Mouse (Mus musculus) heart, embryonic 14.5 days (tissue): ENCODE measurements around the gene Fam155a. TPM values are rescaled to one million over a fixed set of nuclear protein-coding genes. Genes with fewer than 3 reads are reported as not detected.

ENCODE experiments used
- ATAC-seq: fragments of 200-750 bp; cut with Nextera tagmentation; 2 replicates; pipeline ENCODE4 v1.8.0; 2017; ENCODE audit warnings: low read depth, moderate TSS enrichment; ENCODE audit not compliant: insufficient number of reproducible peaks, insufficient read depth, low FRiP score
- H3K27ac ChIP-seq, 2 experiments: fragments of 200-500 bp in 1 of 2; fragments of 300-500 bp in 1 of 2; sonication (generic) in 1 of 2; replicated peaks in 1 of 2; 2 replicates each; pipeline ENCODE4 v1.5.1; 2012 to 2014; ENCODE audit warnings: low read depth in 2 of 2, low read length in 2 of 2, control low read depth in 1 of 2, mild to moderate bottlenecking in 1 of 2, mixed read lengths in 1 of 2; ENCODE audit not compliant: control insufficient read depth in 1 of 2, insufficient read depth in 1 of 2
- H3K27me3 ChIP-seq: fragments of 300-500 bp; sonication (generic); 2 replicates; pipeline ENCODE4 v1.6.1; 2014; ENCODE audit warnings: mild to moderate bottlenecking, low read length, control low read depth; ENCODE audit not compliant: control insufficient read depth, insufficient read depth
- H3K36me3 ChIP-seq: fragments of 300-500 bp; sonication (generic); 2 replicates; pipeline ENCODE4 v1.6.1; 2014; ENCODE audit warnings: mild to moderate bottlenecking, control low read depth, low read length, mixed read lengths; ENCODE audit not compliant: control insufficient read depth, insufficient read depth
- H3K4me1 ChIP-seq, 2 experiments: fragments of 200-500 bp in 1 of 2; fragments of 300-500 bp in 1 of 2; sonication (generic) in 1 of 2; 2 replicates each; pipeline ENCODE4 v1.6.1; 2012 to 2014; ENCODE audit warnings: low read length in 2 of 2, control low read depth in 1 of 2, mixed read lengths in 1 of 2; ENCODE audit not compliant: control insufficient read depth in 2 of 2, insufficient read depth in 2 of 2
- H3K4me2 ChIP-seq: fragments of 300-500 bp; sonication (generic); 2 replicates; pipeline ENCODE4 v1.6.1; 2014; ENCODE audit warnings: mild to moderate bottlenecking, low read length
- H3K4me3 ChIP-seq, 2 experiments: fragments of 200-500 bp in 1 of 2; fragments of 300-500 bp in 1 of 2; sonication (generic) in 1 of 2; 2 replicates each; pipeline ENCODE4 v1.5.1; 2012 to 2014; ENCODE audit warnings: low read length in 2 of 2, mild to moderate bottlenecking in 2 of 2, control low read depth in 1 of 2, low read depth in 1 of 2, moderate library complexity in 1 of 2; ENCODE audit not compliant: control insufficient read depth in 1 of 2, insufficient read depth in 1 of 2
- H3K9ac ChIP-seq: fragments of 300-500 bp; sonication (generic); 2 replicates; pipeline ENCODE4 v1.6.1; 2014; ENCODE audit warnings: mild to moderate bottlenecking, low read length
- H3K9me3 ChIP-seq: fragments of 300-500 bp; sonication (generic); 2 replicates; pipeline ENCODE4 v1.6.1; 2016; ENCODE audit warnings: low read length, control low read depth; ENCODE audit not compliant: control insufficient read depth
- WGBS: fragments of 180-500 bp; shearing (Covaris S2); extraction: QIAGEN DNeasy Blood & Tissue Kit; methylation state at CpG from one replicate; pipeline ENCODE4 v1.1.7; 2014; 5-methylcytosine and 5-hydroxymethylcytosine counted together
- polyA plus RNA-seq: library from polyadenylated mRNA; unstranded; fragments of >200 nt; fragmentation: Nextera tagmentation; extraction: Ambion mirVana; gene quantifications from 2 replicates; pipeline ENCODE4 v1.2.1, GENCODE M21; 2014

Fam155a gene
- polyA plus RNA-seq, 1 experiment from 2014 or later: 0.16 TPM

GRCm38 (mm10) chr8:9233326-9233919 lies 537.5 kb downstream of the Fam155a start:
- WGBS: 12% methylated on average over 12 of the region's 12 CpGs
- H3K4me3 ChIP-seq: no peak overlapping the region
- no peaks in the 10 kb centered on the region; a peak in 1 of 4 replicates for H3K4me1 ChIP-seq
- H3K36me3 ChIP-seq: no peaks in the 10 kb centered on the region
- H3K27me3 ChIP-seq: no peaks in the 10 kb centered on the region
- no peak overlapping the region for H3K4me2 ChIP-seq
- no peaks in the 10 kb centered on the region for H3K9me3 ChIP-seq
- H3K9ac ChIP-seq: no peak overlapping the region
- H3K27ac ChIP-seq: no peak overlapping the region
- no peak for ATAC-seq

DNA sequence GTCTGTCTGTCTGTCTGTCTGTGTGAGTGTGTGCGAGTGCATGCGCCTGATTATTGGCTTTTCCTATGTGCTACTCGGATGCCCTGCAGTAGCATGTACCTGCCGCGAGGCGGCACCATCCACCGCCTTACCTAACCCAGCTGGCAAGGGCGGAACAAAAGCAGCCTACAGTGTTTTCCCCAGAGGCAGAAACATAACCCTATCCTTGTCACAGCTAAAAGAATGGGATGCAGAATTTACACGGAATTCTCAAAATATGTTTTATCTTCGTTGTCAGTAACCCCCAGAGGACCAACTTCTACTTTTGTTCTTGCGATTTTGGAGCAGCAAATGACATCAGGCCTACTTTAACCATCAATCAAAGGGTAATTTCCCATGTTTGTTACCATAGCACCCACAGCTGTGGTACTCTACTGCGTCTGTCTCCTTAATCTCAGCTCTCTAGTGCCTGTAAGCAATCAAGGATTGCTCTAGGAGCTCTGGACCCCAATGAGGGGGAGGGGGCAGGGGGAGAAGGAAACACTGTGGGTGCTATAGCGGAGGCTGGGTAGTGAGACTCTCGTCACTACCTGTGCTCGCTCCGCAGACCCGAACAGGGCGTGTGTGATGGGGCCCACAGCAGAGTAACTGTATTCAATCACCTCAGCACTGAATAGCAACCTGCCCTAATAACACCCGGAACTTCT lies 543.0 kb downstream of the Fam155a start:
- ATAC-seq: no peak
- WGBS: 39% methylated on average over 19 of the region's 19 CpGs
- no peaks in the 10 kb centered on the region for H3K4me1 ChIP-seq

GRCm38 (mm10) chr8:9226767-9227166 lies 544.2 kb downstream of the Fam155a start:
- Histone ChIP-seq H3K4me2 (no peak overlapping the region), H3K9me3 (no peaks in the 10 kb centered on the region), H3K4me1 (no peaks in the 10 kb centered on the region), H3K9ac (no peak overlapping the region), H3K27ac (no peak overlapping the region), H3K27me3 (no peaks in the 10 kb centered on the region), H3K36me3 (no peaks in the 10 kb centered on the region), H3K4me3 (no peak overlapping the region)
- ATAC-seq: no peak
- WGBS: 84% methylated on average over 7 of the region's 7 CpGs

More for the DNA sequence above, 543.0 kb downstream of the Fam155a start:
- Histone ChIP-seq H3K9ac (no peak overlapping the region), H3K9me3 (no peaks in the 10 kb centered on the region), H3K4me3 (no peak overlapping the region), H3K36me3 (no peaks in the 10 kb centered on the region), H3K27ac (no peak overlapping the region), H3K27me3 (no peaks in the 10 kb centered on the region), H3K4me2 (no peak overlapping the region)

DNA sequence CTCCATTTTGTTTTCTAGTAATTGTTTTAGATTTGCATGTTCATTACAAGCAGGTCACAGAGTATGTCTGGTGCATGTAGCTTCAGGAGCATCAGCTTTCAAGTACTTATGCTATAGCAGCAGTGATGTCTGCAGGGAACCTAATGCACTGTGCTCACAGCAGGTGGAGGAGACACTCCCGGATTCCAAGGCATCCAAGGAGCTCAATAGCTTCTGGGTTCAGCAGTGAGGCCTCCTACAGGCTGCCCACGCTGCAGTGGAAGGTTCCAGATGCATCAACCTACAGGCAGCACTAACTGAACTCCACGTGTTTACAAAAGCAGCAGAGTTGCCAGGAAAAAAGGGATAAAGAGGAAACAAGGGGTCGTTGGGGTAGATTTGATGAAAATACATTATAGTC lies 559.2 kb downstream of the Fam155a start:
- Histone ChIP-seq H3K27ac (no peak overlapping the region), H3K4me3 (no peak overlapping the region), H3K36me3 (no peaks in the 10 kb centered on the region), H3K27me3 (no peaks in the 10 kb centered on the region), H3K4me2 (no peak overlapping the region), H3K9me3 (no peaks in the 10 kb centered on the region), H3K4me1 (no peaks in the 10 kb centered on the region), H3K9ac (no peak overlapping the region)
- ATAC-seq: no peak
- 60% methylated on average over 4 of the region's 4 CpGs for WGBS

DNA sequence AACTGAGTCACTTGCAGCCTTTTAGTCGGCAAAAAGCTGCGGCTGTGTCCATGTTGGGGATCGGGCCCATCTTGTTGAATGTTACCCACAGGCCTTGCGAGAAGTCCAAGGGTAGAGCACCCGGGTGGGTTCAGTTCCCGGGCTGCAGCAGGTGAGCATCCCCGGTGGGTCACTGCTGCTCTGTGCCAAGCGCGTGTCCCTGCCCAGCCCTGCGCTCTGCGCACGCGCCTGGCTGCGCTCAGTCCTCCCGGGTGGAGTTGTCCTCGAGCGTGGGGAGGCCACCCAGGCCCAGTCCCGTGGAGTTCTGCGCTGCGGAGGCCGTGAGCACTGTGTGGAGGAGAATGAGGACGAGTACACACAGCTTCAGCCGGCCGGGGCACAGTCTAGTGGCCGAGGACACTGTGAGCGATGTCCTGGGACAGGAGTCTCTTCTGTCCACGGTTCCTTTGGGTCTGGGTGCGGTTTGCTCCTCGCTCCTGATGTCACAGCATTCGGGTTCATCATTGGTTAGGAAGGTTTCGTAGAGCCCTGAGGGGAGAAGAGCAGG lies 563.4 kb downstream of the Fam155a start:
- ATAC-seq: no peak
- H3K4me1 ChIP-seq: no peaks in the 10 kb centered on the region
- no peak overlapping the region for H3K4me3 ChIP-seq
- H3K27me3 ChIP-seq: no peaks in the 10 kb centered on the region
- no peak overlapping the region for H3K4me2 ChIP-seq
- no peaks in the 10 kb centered on the region for H3K36me3 ChIP-seq
- H3K9me3 ChIP-seq: no peaks in the 10 kb centered on the region
- H3K27ac ChIP-seq: no peak overlapping the region
- no peak overlapping the region for H3K9ac ChIP-seq
- 87% methylated on average over 31 of the region's 31 CpGs for WGBS

DNA sequence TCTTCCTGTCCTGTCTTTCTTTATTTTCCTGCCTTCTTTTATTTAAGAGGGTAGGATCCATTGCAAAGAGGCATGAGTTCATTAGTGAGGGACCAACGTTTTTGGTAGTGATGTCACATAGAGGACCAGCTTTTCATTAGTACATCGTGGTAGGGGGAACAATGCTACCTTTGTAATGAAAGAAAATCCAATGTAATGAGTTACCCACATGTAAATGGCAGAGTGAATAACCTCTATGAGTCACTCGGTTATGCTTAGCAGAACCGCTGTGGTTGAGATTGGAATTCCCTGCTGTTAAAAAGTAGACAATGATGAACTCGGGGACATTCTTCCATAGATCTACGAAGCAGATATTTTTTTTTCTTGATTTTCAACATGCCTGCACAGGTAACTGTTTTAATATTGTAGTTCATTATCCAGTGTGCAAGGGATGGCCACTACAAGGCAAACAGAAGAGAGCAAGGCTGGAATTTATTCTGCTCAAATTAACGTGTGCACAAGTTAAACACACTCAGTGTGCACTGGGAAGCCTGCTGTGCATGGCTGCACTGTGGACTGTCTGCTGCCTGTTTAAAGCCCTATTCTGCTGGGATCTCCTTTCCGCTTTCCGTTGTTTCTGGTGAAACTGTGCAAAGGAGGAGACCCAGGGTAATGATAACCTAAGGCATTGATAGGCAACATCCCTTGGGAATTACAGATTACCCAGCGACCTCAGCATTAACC lies 566.5 kb downstream of the Fam155a start:
- no peaks in the 10 kb centered on the region for H3K27me3 ChIP-seq
- ATAC-seq: no peak
- H3K9ac ChIP-seq: no peak overlapping the region
- H3K4me1 ChIP-seq: no peaks in the 10 kb centered on the region
- no peaks in the 10 kb centered on the region for H3K9me3 ChIP-seq
- WGBS: 65% methylated on average over 10 of the region's 10 CpGs
- H3K4me2 ChIP-seq: no peak overlapping the region
- H3K27ac ChIP-seq: no peak overlapping the region
- H3K4me3 ChIP-seq: no peak overlapping the region
- no peaks in the 10 kb centered on the region for H3K36me3 ChIP-seq

GRCm38 (mm10) chr8:9200099-9200498 lies 570.9 kb downstream of the Fam155a start:
- Histone ChIP-seq H3K27ac (no peak overlapping the region), H3K27me3 (no peaks in the 10 kb centered on the region), H3K36me3 (no peaks in the 10 kb centered on the region), H3K4me1 (no peaks in the 10 kb centered on the region), H3K4me3 (no peak overlapping the region), H3K4me2 (no peak overlapping the region), H3K9me3 (no peaks in the 10 kb centered on the region), H3K9ac (no peak overlapping the region)
- 80% methylated on average over 3 of the region's 3 CpGs for WGBS
- no peak for ATAC-seq
